In genomic region chr8:6132243-6132751, GRCm38 (mm10) we compare ENCODE assay signal across 12 mouse cellular contexts.
DNase-seq lines count a peak whose midpoint lies in the region; ATAC-seq and TF ChIP-seq lines count a peak whose summit lies in the region.
"Had no signal": no experiment of that assay in that cellular context is flagged by ENCODE, and none has a peak within 500 bp of the region (broad histone marks: within the 10 kb centered on the region; RNA-seq: fewer than 3 reads in every experiment).

No protein-coding gene starts in this region.

- no peaks in the 10 kb centered on the region for H3K36me3 ChIP-seq in forebrain, embryonic 11.5 days (ENCODE audit: control insufficient read depth, insufficient read depth, low read length)
- H3K36me3 ChIP-seq in forebrain, embryonic 10.5 days (replicated peaks) = no peaks in the 10 kb centered on the region
- no peaks in the 10 kb centered on the region for H3K36me3 ChIP-seq in hindbrain, embryonic 12.5 days
- no peaks in the 10 kb centered on the region for H3K36me3 ChIP-seq in midbrain, postnatal 0 days (ENCODE audit: insufficient read depth, low read length)
- no peaks in the 10 kb centered on the region for H3K36me3 ChIP-seq in kidney, embryonic 16.5 days (ENCODE audit: insufficient read depth, low read length)

- H3K4me1 ChIP-seq in forebrain, embryonic 11.5 days (replicated peaks; ENCODE audit: control insufficient read depth, insufficient read depth, low read length) = no peaks in the 10 kb centered on the region; the same call in 1 of the 2 replicates
- peaks cover 10% of the 10 kb centered on the region for H3K4me1 ChIP-seq in forebrain, embryonic 10.5 days
- 0 out of 2 replicates have a peak, but pooled peaks cover 3% of the 10 kb centered on the region for H3K4me1 ChIP-seq in hindbrain, embryonic 12.5 days
- no peaks in the 10 kb centered on the region for H3K4me1 ChIP-seq in midbrain, postnatal 0 days (ENCODE audit: insufficient read depth, low read length)
- no peaks in the 10 kb centered on the region for H3K4me1 ChIP-seq in kidney, embryonic 16.5 days (ENCODE audit: insufficient read depth, low read length)

- H3K9me3 ChIP-seq in forebrain, embryonic 11.5 days (ENCODE audit: control insufficient read depth, low read length) = no peaks in the 10 kb centered on the region
- no peaks in the 10 kb centered on the region for H3K9me3 ChIP-seq in forebrain, embryonic 10.5 days
- H3K9me3 ChIP-seq in hindbrain, embryonic 12.5 days (replicated peaks) = no peaks in the 10 kb centered on the region
- no peaks in the 10 kb centered on the region for H3K9me3 ChIP-seq in midbrain, postnatal 0 days (ENCODE audit: low read length)
- no peaks in the 10 kb centered on the region for H3K9me3 ChIP-seq in kidney, embryonic 16.5 days (ENCODE audit: low read length)

- no peak overlapping the region for H3K9ac ChIP-seq in forebrain, embryonic 11.5 days (ENCODE audit: low read length)
- no peak overlapping the region for H3K9ac ChIP-seq in hindbrain, embryonic 12.5 days
- H3K9ac ChIP-seq in midbrain, postnatal 0 days (replicated peaks; ENCODE audit: low read length, poor library complexity, severe bottlenecking) = no peak overlapping the region
- no peak overlapping the region for H3K9ac ChIP-seq in kidney, embryonic 16.5 days (replicated peaks; ENCODE audit: low read length)

- peak; percentile 81 for ATAC-seq in forebrain, embryonic 11.5 days (replicated peaks; ENCODE audit: low FRiP score)
- peak; percentile 97 for ATAC-seq in hindbrain, embryonic 12.5 days (ENCODE audit: low FRiP score)
- peak; percentile 34; the same call in 1 of the 2 replicates for ATAC-seq in midbrain, postnatal 0 days (ENCODE audit: low FRiP score)
- no peak for ATAC-seq in kidney, embryonic 16.5 days (ENCODE audit: low FRiP score, low TSS enrichment)

- DNase-seq in forebrain, embryonic 11.5 days (ENCODE audit: low spot score) = no peak
- DNase-seq in forebrain, embryonic 10.5 days (ENCODE audit: extremely low spot score, low spot score) = no peak
- peak; percentile 49 for DNase-seq in embryo, embryonic 10 days (ENCODE audit: low spot score)
- peak; percentile 65 for DNase-seq in midbrain, postnatal 0 days (ENCODE audit: low spot score)
- no peak for DNase-seq in lung, adult 18-20 months
- no peak for DNase-seq in cerebellum, adult 18-20 months
- DNase-seq: gastrocnemius, postnatal 25 days; heart, postnatal 10 days; lung, adult 2 months had no signal

- no peaks in the 10 kb centered on the region for H3K27me3 ChIP-seq in forebrain, embryonic 11.5 days (ENCODE audit: control insufficient read depth, insufficient read depth, low read length)
- H3K27me3 ChIP-seq in forebrain, embryonic 10.5 days (ENCODE audit: poor library complexity, severe bottlenecking) = no peaks in the 10 kb centered on the region
- H3K27me3 ChIP-seq in hindbrain, embryonic 12.5 days = no peaks in the 10 kb centered on the region
- no peaks in the 10 kb centered on the region for H3K27me3 ChIP-seq in midbrain, postnatal 0 days (ENCODE audit: insufficient read depth, low read length)
- H3K27me3 ChIP-seq in kidney, embryonic 16.5 days (ENCODE audit: insufficient read depth, low read length) = no peaks in the 10 kb centered on the region

- 8% methylated on average over 3 of the region's 3 CpGs for WGBS in forebrain, embryonic 11.5 days
- WGBS in forebrain, embryonic 10.5 days = 17% methylated on average over 3 of the region's 3 CpGs
- 17% methylated on average over 3 of the region's 3 CpGs for WGBS in hindbrain, embryonic 12.5 days
- WGBS in midbrain, postnatal 0 days = 29% methylated on average over 3 of the region's 3 CpGs
- WGBS in kidney, embryonic 16.5 days = 70% methylated on average over 3 of the region's 3 CpGs

- no peak for TF ChIP-seq CTCF in midbrain, postnatal 0 days (IDR thresholded peaks at IDR 0.05)

- H3K4me3 ChIP-seq in forebrain, embryonic 11.5 days (ENCODE audit: low read depth, low read length) = no peak overlapping the region
- H3K4me3 ChIP-seq in forebrain, embryonic 10.5 days = no peak overlapping the region
- H3K4me3 ChIP-seq in hindbrain, embryonic 12.5 days = no peak overlapping the region
- H3K4me3 ChIP-seq in midbrain, postnatal 0 days (ENCODE audit: low read depth, low read length) = no peak overlapping the region
- no peak overlapping the region for H3K4me3 ChIP-seq in kidney, embryonic 16.5 days (ENCODE audit: low read length)

- H3K4me2 ChIP-seq in forebrain, embryonic 11.5 days (ENCODE audit: low read depth, low read length, severe bottlenecking) = no peak overlapping the region
- H3K4me2 ChIP-seq in hindbrain, embryonic 12.5 days (replicated peaks) = no peak overlapping the region
- no peak overlapping the region for H3K4me2 ChIP-seq in midbrain, postnatal 0 days (ENCODE audit: low read depth, low read length, poor library complexity, severe bottlenecking)
- H3K4me2 ChIP-seq in kidney, embryonic 16.5 days (replicated peaks; ENCODE audit: low read depth, low read length) = no peak overlapping the region

- no peak overlapping the region for H3K27ac ChIP-seq in forebrain, embryonic 11.5 days (ENCODE audit: low read depth, low read length)
- H3K27ac ChIP-seq in forebrain, embryonic 10.5 days = no peak overlapping the region
- no peak overlapping the region for H3K27ac ChIP-seq in hindbrain, embryonic 12.5 days
- no peak overlapping the region for H3K27ac ChIP-seq in midbrain, postnatal 0 days (ENCODE audit: low read depth, low read length)
- no peak overlapping the region for H3K27ac ChIP-seq in kidney, embryonic 16.5 days (ENCODE audit: low read length)
- H3K27ac ChIP-seq: kidney, postnatal 0 days had no signal

Comparison
In these comparisons a context has a peak if more than half of its experiments do, and no peak if none do; other contexts are left out.
1. DNase-seq: peak in embryo, embryonic 10 days (single experiment) and midbrain, postnatal 0 days (single experiment); none in forebrain, embryonic 11.5 days (single experiment), forebrain, embryonic 10.5 days (single experiment), lung, adult 18-20 months (0 of 2) and cerebellum, adult 18-20 months (0 of 2).